Mouse (Mus musculus) heart, adult 2 months (tissue): Measurements from ENCODE around the gene Tmem215. TPM values are rescaled to one million over a fixed set of nuclear protein-coding genes. Genes with fewer than 3 reads are reported as not detected.
A peak's percentile ranks its signal among the peaks of the same experiment; 100 is the strongest.

ENCODE experiments used
- DNase-seq, 2 experiments: peaks; one replicate each; pipeline ENCODE4 v3.0.0; 2021
- H3K27ac ChIP-seq: fragments of 200-600 bp; 2 replicates; pipeline ENCODE4 v1.8.1; 2022
- H3K27me3 ChIP-seq: fragments of 200-500 bp; 2 replicates; pipeline ENCODE4 v1.6.1; 2012; ENCODE audit warnings: mild to moderate bottlenecking, low read length, inconsistent platforms, mixed read lengths; ENCODE audit not compliant: control insufficient read depth, insufficient read depth
- H3K36me3 ChIP-seq: fragments of 200-500 bp; 2 replicates; pipeline ENCODE4 v1.6.1; 2012; ENCODE audit warnings: low read length, inconsistent platforms; ENCODE audit not compliant: control insufficient read depth, insufficient read depth
- H3K4me1 ChIP-seq: fragments of 200-500 bp; 2 replicates; pipeline ENCODE4 v1.6.1; 2011; ENCODE audit warnings: low read length; ENCODE audit not compliant: control insufficient read depth, insufficient read depth
- H3K4me3 ChIP-seq: fragments of 200-600 bp; 2 replicates; pipeline ENCODE4 v1.8.1; 2022
- H3K79me2 ChIP-seq: fragments of 200-500 bp; replicated peaks from 2 replicates; pipeline ENCODE4 v1.6.1; 2012; ENCODE audit warnings: mild to moderate bottlenecking, inconsistent platforms, low read length, moderate library complexity, mixed read lengths; ENCODE audit not compliant: control insufficient read depth, insufficient read depth
- H3K9ac ChIP-seq: fragments of 200-500 bp; 2 replicates; pipeline ENCODE4 v1.6.1; 2012; ENCODE audit warnings: low read depth, mild to moderate bottlenecking, control low read depth, inconsistent platforms, low read length, mixed read lengths
- CTCF ChIP-seq: fragments of 200-600 bp; IDR thresholded peaks from 2 replicates; pipeline ENCODE4 v1.8.1; 2022; ENCODE audit warnings: antibody characterized with exemption, mild to moderate bottlenecking, moderate library complexity
- EP300 ChIP-seq: fragments of 200-500 bp; IDR thresholded peaks from 2 replicates; pipeline ENCODE4 v1.6.1; 2011; ENCODE audit warnings: low read depth, low read length, control low read depth; ENCODE audit not compliant: insufficient read depth
- POLR2A ChIP-seq: fragments of 200-500 bp; IDR thresholded peaks from 2 replicates; pipeline ENCODE4 v1.6.1; 2011; ENCODE audit warnings: mild to moderate bottlenecking, low read depth, low read length, control low read depth; ENCODE audit not compliant: insufficient read depth
- WGBS: fragments of 180-500 bp; shearing (Covaris S2); methylation state at CpG from one replicate; pipeline ENCODE4 v1.1.7; 2018; 5-methylcytosine and 5-hydroxymethylcytosine counted together
- intact Hi-C: fragments of 180-260 bp; cut with DNase I; formaldehyde crosslinking; loops from one replicate; pipeline ENCODE4 v1.15.1; 2025
- long read RNA-seq: library from polyadenylated mRNA; stranded (forward); transcript quantifications from one replicate; pipeline ENCODE4 v2.0.0, GENCODE M21; 2021
- polyA plus RNA-seq: library from polyadenylated mRNA; depleted of rRNA; stranded (reverse); fragments of >200 nt; gene quantifications from 2 replicates; pipeline ENCODE4 v1.2.3, GENCODE M21; 2012; rRNA removed
- total RNA-seq, 2 experiments: library from RNA; stranded (reverse); gene quantifications; 2 replicates each; pipeline ENCODE4 v1.2.3; 2021

Gene Tmem215
- total RNA-seq (under 1 TPM in 1 of 2 experiments, not detected in 1; 0.14 TPM), polyA plus RNA-seq (0.12 and 0.38 TPM in 2 replicates)
- long read RNA-seq: 0 reads

DNA sequence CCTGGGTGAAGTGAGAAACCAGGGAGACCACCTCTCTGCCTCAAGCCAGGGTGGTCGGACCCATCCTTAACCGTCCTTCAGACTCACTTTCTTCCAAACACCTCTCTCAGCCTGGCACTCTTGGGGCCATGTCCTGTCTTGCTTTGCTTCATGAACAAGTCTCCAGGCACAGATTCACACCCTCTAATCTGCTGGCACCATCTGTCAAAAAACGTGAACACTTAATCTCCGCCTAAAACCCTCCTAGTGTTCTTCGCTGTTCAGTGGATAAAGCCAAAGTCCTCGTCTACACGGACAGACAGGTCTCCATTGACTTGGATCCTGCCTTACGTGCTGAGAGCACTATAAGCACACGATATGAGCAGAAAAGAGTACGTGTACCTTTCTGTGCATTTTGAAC is at the start of gene Tmem215:
Tmem215 (plus strand) TSS at position 301 of the 400 bp plus-strand sequence.
- H3K4me3 ChIP-seq: no peak within 1 kb of the TSS
- H3K27ac ChIP-seq: no peak within 1 kb of the TSS
- no peak for DNase-seq
- 88% methylated on average over 10 of the region's 10 CpGs for WGBS
- no peaks in the 10 kb centered on the region for H3K79me2 ChIP-seq
- no peaks in the 10 kb centered on the region for H3K4me1 ChIP-seq
- peaks cover 3% of the 10 kb centered on the region; the same call in 1 of the 2 replicates for H3K27me3 ChIP-seq
- no peak for TF ChIP-seq CTCF
- no peak for TF ChIP-seq POLR2A
- TF ChIP-seq EP300: no peak
- H3K36me3 ChIP-seq: no peaks in the 10 kb centered on the region
- no peak within 1 kb of the TSS; the same call in 1 of the 2 replicates for H3K9ac ChIP-seq
- intact Hi-C loops: no loop called here

DNA sequence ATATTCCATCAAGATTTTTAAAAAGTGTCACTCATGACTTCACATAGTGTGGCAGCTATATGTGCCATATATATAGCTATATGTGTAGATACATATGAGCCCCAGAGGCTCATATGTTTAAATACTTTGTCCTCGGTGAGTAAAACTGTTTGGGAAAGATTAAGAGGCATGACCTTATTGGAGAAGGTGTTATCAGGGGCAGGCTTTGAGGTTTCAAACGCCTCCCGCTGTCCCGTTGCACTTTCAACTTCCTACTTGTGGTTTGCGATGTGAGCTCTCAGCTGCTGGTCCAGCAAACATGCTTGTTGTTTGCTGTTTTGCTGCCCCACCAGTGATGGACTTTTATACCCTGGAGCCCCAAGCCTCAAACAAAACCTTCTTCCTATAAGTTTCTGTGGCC is 40.1 kb upstream of the Tmem215 start:
- DNase-seq: no peak
- no peaks in the 10 kb centered on the region for H3K4me1 ChIP-seq
- WGBS: 70% methylated on average over 5 of the region's 5 CpGs
- H3K27ac ChIP-seq: no peak overlapping the region
- no peak for TF ChIP-seq EP300
- no peak for TF ChIP-seq CTCF
- TF ChIP-seq POLR2A: no peak
- intact Hi-C loops: no loop called here
- H3K79me2 ChIP-seq: no peaks in the 10 kb centered on the region
- no peaks in the 10 kb centered on the region for H3K27me3 ChIP-seq
- H3K36me3 ChIP-seq: no peaks in the 10 kb centered on the region
- no peak overlapping the region for H3K4me3 ChIP-seq
- no peak overlapping the region for H3K9ac ChIP-seq

DNA sequence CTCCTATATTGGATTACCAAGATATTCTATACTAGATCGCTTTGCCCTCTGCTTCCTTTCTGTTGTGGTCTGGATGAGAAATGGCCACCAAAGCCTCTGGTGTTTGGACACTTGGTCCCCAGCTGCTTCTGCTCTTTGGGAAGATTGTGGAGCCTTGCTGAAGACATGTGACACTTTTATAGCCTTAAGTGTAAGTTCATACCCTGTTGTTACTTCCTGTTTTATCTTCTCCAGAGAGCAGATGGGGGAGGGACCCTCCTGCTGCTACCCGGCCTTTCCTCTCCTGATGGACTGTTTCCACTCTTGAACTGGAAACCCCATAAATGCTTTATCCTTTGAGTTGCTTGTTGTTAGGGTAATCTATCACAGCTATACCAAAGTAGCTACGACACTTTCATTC is 38.6 kb upstream of the Tmem215 start:
- Histone ChIP-seq H3K79me2 (no peaks in the 10 kb centered on the region), H3K36me3 (no peaks in the 10 kb centered on the region), H3K27ac (no peak overlapping the region), H3K9ac (no peak overlapping the region), H3K4me3 (no peak overlapping the region), H3K4me1 (no peaks in the 10 kb centered on the region), H3K27me3 (no peaks in the 10 kb centered on the region)
- no peak for DNase-seq
- intact Hi-C loops: no loop called here
- 60% methylated on average over 3 of the region's 3 CpGs for WGBS
- no peak for TF ChIP-seq EP300
- no peak for TF ChIP-seq CTCF
- TF ChIP-seq POLR2A: no peak

DNA sequence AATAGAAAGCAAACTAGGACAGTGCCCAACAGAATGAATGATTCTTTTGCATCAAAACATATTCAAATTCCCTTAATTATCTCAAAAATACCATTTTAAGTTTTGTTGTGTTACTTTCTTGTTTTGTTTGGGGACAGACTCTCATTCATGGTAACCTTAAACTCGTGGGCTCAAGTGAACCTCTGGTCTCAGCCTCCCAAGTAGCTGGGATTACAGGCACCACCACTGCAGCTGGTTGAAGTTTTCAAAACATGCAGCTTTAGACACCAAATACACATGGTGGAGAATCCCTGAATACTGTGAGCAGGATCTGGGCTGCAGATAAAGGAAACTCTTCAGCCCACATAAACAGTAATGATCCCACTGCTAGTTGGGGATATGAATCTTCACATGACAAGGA is 37.6 kb upstream of the Tmem215 start:
- no peak for DNase-seq
- H3K27ac ChIP-seq: no peak overlapping the region
- no peak overlapping the region for H3K9ac ChIP-seq
- H3K27me3 ChIP-seq: no peaks in the 10 kb centered on the region
- no peaks in the 10 kb centered on the region for H3K36me3 ChIP-seq
- no peaks in the 10 kb centered on the region for H3K4me1 ChIP-seq
- WGBS: 50% methylated on average over 1 of the region's 1 CpGs
- no peak overlapping the region for H3K4me3 ChIP-seq
- no peak for TF ChIP-seq EP300
- TF ChIP-seq POLR2A: no peak
- TF ChIP-seq CTCF: no peak
- no peaks in the 10 kb centered on the region for H3K79me2 ChIP-seq
- intact Hi-C loops: no loop called here

DNA sequence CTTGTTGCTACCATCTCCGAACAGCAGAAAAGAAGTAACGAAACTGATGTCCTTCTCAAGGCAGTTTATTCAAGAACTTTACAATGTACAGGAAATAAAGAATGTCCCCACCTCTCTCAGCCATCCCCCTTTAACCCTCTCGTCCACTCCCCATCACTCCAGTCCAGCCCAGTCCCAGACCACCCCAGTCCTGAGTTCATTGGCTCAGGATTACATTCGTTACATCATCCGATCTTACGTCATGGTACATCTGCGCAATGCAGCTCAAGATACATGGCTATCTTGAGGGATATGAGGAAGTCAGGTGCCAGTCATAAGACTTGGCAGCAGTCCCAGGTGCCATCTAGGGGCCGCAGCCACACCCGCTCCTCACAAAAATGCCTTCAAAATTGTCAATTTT is 28.4 kb upstream of the Tmem215 start:
- H3K36me3 ChIP-seq: no peaks in the 10 kb centered on the region
- 85% methylated on average over 9 of the region's 9 CpGs for WGBS
- H3K79me2 ChIP-seq: no peaks in the 10 kb centered on the region
- no peaks in the 10 kb centered on the region for H3K4me1 ChIP-seq
- no peak for DNase-seq
- H3K27me3 ChIP-seq: no peaks in the 10 kb centered on the region
- intact Hi-C loops: no loop called here
- TF ChIP-seq EP300 (no peak), CTCF (no peak), POLR2A (no peak)
- H3K9ac ChIP-seq: no peak overlapping the region
- no peak overlapping the region for H3K4me3 ChIP-seq
- no peak overlapping the region for H3K27ac ChIP-seq

DNA sequence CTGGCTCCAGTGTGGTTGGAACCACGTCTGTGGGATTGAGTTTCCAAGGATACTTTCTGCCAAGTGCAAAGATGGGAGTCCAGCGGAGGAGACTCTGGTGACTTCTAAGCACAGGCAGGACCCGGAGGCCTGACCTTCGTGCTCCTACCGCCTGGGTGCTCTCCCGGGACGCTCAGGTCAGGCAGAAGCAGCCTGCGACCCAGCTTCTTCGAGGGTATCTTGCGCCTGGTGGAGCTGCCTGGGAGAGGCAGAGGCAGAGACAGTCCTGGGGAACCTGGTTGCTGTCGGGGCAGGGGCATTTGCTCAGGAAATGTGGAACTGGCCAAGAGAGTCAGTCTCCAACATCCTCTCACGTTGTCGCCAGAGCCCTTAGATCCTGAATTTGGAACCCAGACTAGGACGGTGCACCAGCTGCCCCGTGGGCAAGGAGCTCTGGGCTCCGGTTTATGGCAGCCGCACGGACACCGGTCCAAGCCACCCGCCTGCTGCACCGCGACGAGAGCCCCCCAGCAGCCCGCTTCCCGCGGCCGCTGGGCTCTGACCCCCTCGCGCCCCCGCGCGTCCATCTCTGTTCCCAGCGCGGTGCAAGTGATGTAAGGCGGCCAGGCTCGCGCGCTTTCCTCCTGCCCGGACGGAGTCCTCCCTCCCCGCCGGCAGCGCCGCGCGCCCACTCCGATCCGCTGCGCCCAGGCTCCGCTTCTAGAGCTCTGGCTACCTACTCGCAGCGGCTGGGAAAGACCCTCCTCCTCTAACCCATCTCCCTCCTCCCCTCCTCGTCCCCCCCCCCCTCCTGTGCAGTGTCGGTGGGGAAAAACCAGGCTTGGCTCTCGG is 935 bp downstream of the Tmem215 start:
- Histone ChIP-seq H3K36me3 (no peaks in the 10 kb centered on the region), H3K9ac (no peak overlapping the region; the same call in 1 of the 2 replicates), H3K27ac (no peak overlapping the region), H3K27me3 (peaks cover 3% of the 10 kb centered on the region; the same call in 1 of the 2 replicates), H3K79me2 (no peaks in the 10 kb centered on the region), H3K4me1 (no peaks in the 10 kb centered on the region), H3K4me3 (no peak overlapping the region)
- TF ChIP-seq EP300 (no peak), CTCF (no peak), POLR2A (no peak)
- 4% methylated on average over 55 of the region's 55 CpGs for WGBS
- intact Hi-C loops: no loop called here
- DNase-seq: peak in 1 of 2 experiments; percentile 22
